Mouse (Mus musculus) urinary bladder, adult 18-20 months (tissue): ENCODE results near the gene Fam117a.
A peak's percentile ranks its signal among the peaks of the same experiment; 100 is the strongest.

Experiments
- DNase-seq, 2 experiments: peaks; one replicate each; pipeline ENCODE4 v3.0.0; 2022; ENCODE audit warnings: low spot score in 2 of 2, mixed read lengths in 2 of 2

Gene Fam117a

GRCm38 (mm10) chr11:95364388-95364787 is 27.6 kb downstream of the Fam117a start:
- no peak for DNase-seq

DNA sequence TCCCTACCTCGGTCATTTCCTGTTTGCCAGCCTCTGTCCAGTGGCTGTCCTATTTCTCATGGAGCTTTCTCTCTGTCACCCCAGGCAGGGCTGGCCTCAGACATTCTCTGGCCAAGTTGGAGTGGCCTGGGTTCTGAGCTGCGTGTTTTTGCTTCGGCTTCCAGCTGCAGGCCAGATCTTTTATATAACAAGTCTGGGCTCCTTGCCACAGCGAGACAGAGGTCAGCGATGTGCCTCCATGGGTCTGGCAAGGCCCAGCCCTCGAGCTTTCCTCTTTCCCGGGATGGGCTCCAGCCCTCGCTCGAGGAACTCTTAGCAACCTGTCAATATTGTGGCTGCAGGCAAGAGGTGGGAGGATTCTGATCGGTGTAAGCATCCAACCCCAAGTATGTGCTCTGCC is 28.8 kb downstream of the Fam117a start:
- peak in 1 of 2 experiments; percentile 82 for DNase-seq

DNA sequence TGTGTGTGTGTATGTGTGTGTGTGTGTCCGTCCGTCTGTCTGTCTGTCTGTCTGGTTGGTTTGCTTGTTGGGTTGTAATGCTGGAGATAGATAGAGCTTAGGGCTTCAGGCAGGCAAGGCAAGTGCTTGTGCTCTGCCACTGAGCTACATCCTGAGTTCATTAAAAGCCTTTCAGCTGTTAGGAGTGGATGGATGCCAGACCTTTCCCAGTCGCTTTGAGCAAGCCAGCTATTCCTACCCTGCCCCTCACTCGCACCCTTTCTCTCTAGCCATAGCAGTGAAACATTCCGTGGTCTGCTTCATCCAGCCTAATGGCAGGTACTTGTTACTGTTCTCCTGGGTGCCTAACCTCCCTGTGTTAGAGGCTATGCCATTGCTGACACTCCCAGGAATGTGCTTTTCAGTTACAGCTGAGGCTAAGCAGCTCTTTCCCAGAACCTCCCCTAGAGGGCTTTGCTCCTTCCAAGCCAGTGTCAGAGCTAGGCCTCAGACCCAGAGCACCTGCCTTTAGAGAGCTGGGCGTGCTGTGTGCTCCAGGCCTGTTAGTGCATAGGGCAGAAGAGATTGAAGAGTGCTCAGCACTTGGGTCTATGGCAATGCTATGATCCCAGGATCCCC is 29.6 kb downstream of the Fam117a start:
- no peak for DNase-seq

DNA sequence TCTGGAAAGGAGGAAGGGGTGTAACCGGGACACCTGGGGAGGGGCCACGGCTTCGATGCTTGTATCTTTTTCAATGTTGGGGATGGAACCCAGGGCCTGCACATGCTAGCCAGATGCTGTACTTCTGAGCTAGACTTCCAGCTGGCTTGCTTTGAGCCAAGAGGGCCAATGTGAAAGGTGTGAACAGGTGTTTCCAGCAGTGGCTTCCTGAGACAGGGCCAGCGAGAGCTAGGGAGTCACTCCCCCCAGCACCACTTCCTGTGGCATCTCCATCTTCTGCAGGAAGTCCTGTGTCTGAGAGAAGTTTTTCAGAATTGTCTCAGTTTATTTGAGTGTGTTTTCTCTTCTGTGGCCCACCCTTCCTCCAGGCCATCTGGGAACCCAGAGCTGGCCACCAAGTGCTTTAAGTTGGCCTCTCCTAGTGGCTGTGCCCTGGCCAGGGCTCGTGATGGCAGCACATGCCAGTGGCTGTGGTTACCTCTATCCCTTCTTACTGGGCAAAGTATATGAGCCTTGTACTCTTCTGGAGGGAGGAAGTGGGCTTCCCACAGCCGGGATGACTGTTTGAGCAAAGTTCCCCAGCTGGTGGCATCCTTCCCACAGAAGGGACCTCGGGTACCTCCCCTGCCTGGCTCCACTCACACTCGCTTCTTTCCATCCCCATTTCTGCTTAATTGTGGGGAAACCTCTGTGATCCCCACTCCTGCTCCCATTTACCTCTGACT is 30.4 kb downstream of the Fam117a start:
- DNase-seq: no peak

DNA sequence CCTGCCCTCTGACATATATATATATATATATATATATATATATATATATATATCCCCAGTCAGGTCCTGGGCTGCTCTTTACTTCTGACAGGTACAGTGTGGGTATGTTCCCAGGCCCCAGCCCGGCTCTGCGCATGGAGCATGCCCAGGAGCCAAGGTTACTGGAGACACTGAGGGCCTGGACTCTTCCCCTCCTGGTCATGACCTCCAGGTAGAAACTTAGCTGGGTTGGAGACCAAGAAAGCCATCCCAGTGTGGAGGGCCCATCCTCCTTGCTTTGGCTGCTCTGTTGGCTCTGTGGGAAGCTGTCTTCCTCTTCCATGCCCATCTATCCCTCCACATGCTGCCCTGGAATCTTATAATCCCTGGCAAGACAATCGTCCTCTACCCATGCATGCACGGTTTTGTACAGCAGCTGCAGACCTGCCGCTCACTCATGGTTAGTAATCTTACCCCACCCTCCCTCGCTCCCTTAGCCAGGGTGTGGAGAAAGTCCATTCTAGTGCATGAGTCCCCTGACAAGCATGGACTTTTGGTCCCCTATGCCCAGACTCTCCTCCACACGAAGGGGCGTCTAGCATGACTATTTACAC is 31.5 kb downstream of the Fam117a start:
- no peak for DNase-seq

DNA sequence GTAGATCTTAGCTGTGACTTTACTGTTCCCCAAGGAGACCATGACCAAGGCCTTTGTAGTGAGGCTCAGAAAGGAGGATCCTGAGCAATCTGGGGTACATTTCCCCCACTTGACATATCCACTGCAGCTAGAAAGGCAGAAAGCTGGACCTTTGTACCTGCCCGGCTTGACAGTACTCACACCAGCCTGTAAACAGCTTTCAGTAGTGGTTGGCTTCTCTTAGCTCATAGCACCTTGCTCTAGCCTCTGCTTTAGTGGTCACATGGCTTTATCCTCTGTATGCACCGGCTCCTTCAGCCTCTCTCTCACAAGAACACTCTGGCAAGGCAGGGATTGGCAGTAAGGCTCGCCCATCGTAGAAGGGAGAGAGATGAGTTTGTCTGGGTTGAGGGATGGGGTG is 32.1 kb downstream of the Fam117a start:
- no peak for DNase-seq

DNA sequence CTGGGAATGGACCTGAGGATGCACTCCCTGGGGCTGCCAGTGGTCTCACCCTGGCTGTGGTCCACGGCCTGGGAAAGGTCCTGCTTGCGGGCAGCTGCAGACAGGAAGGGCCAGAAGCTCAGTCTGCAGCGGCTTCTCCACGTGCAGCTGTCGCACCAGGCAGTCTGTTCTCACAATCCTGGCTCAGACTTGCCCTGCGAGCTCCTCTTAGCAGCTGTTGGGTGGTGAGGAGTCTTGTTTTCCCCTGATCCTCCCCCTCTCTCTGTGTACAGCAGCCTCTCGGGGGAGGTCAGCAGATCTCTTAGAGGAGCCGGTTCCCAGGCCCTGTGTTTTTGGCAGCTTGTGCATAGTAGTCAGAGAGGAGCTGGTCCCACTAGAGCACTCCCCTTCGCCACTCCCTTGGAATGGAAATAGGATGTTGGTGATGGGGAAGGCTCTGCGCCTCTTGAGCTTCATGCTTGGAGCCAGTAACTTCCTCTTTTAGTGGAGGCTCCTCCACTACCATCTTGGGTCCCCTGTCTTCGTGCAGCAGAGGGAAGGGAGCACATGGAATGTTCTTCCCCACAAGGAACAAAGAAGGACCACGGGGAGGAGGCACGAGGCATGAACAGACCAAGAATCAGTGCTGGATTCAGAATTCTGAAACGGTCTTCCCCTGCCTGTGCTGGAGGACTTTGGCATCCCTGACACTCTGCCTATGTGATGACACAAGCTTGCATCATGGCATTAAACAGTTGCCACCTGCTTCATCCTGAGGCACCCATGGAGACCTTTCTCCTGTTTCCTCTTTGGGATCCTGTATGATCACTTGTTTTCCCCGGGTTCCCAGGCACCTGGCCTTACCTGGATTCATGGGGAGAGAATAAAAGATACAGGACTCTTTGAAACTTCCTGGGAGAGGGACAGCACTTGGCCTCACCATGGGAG is 33.4 kb downstream of the Fam117a start:
- peak in 1 of 2 experiments; percentile 43 for DNase-seq

GRCm38 (mm10) chr11:95371182-95371581 is 34.4 kb downstream of the Fam117a start:
- DNase-seq: no peak

- no peak for DNase-seq
Observed at GRCm38 (mm10) chr11:95378926-95379325, 42.1 kb downstream of the Fam117a start.

DNA sequence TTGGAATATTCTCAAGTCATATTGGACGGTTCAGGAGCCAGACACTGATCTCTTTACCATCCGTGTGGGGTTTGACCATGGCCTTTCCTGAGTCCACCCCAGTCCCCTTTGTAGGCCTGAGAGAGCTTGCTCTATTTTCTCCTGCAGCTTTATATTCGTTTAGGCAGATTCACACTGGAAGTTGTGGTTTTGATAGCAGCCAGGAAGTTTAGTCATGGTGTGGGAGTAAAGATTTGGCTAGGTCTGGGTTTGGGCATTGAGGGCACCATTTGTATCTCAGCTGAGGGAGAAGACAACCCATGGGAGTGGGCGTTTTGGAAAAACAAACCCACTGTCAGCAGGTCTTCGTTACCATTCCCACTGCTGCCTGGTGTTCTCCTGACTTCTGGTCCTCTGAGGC is 42.7 kb downstream of the Fam117a start:
- DNase-seq: no peak

DNA sequence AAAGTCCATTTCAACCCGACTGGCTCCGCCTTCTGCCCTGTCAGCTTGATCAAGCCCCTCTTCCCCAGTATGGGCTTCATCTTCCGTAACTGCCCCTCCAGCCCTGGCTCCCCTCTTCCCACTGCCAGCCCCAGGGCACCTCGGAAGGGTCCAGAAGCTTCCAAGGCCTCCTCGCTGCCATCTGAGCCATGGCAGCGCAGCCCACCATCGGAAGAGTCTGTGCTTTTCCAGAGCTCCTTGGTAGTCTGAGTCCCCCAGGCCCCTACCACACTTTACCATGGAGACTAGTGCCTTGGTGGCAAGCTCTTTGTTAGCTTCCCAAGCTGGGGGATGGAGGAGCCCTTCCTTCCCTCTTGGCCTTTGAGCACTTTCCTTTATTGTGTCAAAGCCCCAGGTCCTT is 43.9 kb downstream of the Fam117a start:
- no peak for DNase-seq

- DNase-seq: no peak
Observed at GRCm38 (mm10) chr11:95381146-95381545, 44.3 kb downstream of the Fam117a start.

- peak in 1 of 2 experiments; percentile 36 for DNase-seq
Observed at GRCm38 (mm10) chr11:95383331-95383986, 46.6 kb downstream of the Fam117a start.

- DNase-seq: no peak
Observed at GRCm38 (mm10) chr11:95384004-95384318, 47.1 kb downstream of the Fam117a start.

GRCm38 (mm10) chr11:95384319-95384972 is 47.6 kb downstream of the Fam117a start, which contains the start of gene Slc35b1:
TSS of gene Slc35b1 (plus strand) at chr11:95384692.
- DNase-seq: peak; percentile 88 to 92

- no peak for DNase-seq
Observed at GRCm38 (mm10) chr11:95384973-95385320, 48.1 kb downstream of the Fam117a start.

DNA sequence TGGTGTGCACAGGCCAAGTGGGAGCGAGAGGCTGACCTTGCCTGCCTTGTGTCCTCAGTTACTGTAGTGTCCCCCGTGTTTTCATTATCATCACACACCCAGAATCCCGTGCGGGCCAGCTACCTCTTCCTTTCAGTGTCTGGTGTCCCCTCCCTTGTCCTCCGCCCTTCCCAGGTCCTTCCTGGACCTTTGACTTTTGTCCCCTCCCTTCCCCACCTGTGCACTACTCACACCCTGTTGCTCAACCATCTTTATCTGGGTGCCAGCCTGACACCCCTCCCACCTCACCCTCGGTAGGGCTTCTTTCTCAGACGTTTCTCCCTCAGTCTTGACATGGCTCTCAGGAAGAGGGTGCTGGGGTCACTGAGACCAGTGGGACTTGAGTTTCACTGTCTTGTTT is 50.5 kb downstream of the Fam117a start:
- no peak for DNase-seq

- DNase-seq: no peak
Observed at GRCm38 (mm10) chr11:95389006-95389405, 52.2 kb downstream of the Fam117a start.

GRCm38 (mm10) chr11:95390420-95390819 is 53.6 kb downstream of the Fam117a start:
- no peak for DNase-seq

- no peak for DNase-seq
Observed at GRCm38 (mm10) chr11:95391201-95391600, 54.4 kb downstream of the Fam117a start.

GRCm38 (mm10) chr11:95391743-95392142 is 54.9 kb downstream of the Fam117a start:
- DNase-seq: no peak
